Mouse (Mus musculus) cerebellum, adult 9-10 months (tissue): ENCODE data around the gene Slc39a5.

Experiments
- DNase-seq: peaks from one replicate; pipeline ENCODE4 v3.0.0; 2022

The Slc39a5 gene

DNA sequence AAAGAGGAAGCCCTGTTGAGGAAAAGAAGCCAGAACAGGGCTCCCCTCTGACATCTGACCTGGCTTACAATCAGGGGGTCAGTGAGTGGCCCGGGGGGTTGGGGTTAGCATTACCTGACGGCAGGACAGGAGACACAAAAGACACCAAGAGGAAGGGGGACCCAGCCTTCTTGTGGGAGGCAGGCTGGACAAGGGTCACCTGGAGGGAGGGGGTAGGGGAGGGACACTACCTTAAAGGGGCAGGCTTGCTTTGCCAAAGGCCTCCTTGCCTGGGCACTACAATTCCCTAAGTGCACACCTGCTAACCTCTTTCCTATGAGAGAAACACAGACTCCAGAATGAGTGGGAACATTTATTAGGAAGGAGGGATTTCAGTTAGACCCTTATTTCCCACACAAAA, at the start of gene Slc39a5:
Gene Slc39a5 (minus strand): TSS at position 174 of the 400 bp plus-strand sequence.
- no peak for DNase-seq

DNA sequence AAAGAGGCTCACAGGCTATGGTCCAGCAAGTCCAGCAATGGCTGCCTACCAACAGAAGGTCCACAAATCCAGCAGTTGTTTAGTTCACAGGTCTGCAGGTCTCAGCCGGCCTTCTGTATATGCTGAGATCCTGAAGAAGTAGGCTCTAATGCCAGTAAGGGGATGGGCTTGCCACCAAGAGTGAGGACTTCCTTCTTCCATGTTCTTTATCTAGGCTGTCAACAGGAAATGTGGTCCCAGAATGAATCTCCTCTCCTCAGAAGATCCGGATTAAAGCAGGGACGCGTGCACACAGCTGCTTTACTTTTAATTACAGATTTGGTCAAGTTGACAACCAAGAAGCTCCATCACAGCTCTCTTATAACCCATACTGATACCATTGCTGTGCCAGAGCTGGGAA, 44.4 kb upstream of the Slc39a5 start:
- DNase-seq = no peak

DNA sequence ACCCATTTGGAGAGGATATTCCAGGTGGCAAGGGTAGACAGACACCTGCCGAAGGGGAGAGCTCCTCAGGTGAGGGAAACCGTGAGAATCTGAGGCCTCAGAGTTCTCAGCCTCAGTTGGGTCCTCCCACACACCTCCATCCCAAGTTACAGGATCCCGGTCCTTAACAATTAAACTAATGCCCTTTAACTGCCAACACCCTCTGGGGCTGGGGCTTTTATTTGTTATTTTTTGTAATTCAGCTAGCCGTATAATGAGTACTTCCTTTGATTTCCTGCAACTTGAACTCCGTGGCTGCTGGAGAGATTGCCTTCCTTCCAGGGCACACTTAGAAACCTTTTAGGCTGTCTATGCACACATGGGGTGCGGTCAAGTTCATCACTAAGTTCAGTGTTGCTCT, 43.3 kb upstream of the Slc39a5 start:
- DNase-seq = no peak

DNA sequence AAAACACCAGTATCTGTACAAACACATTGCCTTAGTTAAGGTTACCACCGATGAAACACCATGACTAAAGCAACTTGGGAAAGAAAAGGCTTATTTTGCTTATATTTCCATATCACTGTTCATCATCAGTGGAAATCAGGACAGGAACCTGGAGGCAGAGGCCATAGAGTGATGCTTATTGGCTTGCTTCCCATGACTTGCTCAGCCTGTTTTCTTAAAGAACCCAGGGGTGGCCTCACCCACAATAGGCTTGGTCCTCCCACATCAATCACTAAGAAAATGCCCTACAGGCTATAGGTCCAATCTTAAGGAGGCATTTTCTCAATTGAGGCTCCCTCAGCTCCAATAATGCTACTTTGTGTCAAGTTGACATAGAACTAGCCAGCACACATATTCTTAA, 41.7 kb upstream of the Slc39a5 start:
- no peak for DNase-seq

DNA sequence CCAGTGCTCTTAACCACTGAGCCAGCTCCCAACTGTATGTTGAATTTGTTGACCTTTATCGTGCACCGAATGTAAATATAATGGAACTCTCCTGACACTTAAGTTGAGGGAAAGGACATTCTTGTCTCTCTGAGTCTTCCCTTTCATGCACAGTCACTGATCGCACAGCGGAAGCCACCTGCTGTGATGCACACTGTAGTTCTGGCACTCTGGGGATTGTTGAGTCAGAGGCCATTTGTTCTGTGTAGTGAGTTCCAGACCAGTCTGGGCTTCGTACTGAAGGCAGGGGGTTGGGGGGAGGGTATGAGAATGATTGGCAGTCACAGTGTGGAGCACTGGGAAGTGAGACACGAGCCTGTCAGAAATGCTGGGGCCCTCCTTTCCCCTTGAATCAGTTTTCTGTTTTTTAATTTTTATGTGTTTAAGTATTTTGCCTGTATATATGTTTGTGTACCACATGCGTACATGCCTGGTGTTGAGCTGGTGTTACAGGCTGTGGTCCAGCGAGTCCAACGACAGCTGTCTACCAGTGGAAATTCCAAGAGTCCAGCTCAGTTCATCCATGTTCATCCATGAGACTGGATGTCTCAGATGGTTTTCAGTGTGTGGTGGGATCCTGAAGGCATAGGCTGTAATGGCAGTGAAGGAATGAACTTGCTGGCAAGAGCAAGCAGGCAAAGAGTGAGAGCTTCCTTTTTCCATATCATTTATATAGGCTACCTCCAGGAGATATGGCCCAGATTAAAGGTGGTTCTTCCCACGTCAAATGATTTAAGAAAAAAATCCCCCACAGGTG, 40.5 kb upstream of the Slc39a5 start:
- DNase-seq = no peak

DNA sequence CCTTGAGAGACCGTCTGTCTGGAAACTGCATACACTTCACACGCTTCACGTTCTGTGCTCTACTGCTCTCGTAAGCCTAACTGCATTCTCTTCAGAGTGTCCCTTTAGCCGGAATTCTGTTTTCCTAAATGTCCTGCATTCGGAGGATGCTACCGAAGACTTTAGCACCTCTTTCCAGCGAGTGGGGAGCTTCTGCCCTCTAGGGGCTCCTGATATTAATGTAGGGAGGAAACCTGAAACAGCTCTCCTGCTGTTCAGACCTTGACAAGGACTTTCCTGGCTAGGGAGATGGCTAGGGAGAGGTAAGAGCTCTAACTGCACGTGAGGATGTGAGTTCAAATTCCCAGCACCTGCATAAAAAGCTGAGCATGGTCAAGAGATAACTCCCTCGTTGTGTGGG, 39.4 kb upstream of the Slc39a5 start:
- DNase-seq = peak; percentile 67

DNA sequence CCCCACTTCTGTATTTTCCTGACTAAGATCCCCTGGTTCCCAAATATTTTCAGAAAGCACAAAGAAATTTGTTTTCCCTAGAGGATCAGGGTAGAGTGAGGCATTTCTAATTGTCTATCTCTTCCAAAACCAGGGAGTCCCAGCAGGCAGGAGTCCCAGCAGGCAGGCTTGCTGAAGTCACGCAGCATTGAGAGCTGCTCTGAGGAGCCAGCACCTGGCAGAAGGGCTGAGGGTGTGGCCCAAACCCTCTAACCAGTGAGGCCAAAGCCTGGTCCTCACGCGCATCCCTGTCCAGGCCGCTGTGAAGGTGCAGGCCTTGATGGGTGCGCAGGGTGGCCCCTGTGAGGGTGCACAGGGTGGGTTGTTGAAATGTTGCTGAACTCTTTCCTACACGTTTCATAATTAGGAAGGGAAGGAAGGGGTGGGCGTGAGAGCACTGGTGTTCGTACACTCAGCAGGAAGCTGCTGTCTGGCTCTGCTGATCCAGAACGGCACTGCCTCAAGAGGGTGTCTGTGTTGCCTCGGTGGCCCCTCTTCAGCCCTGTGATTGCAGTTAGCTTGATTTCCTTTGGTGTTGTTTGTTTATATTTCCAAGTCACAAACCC, 37.7 kb upstream of the Slc39a5 start:
- DNase-seq = no peak

DNA sequence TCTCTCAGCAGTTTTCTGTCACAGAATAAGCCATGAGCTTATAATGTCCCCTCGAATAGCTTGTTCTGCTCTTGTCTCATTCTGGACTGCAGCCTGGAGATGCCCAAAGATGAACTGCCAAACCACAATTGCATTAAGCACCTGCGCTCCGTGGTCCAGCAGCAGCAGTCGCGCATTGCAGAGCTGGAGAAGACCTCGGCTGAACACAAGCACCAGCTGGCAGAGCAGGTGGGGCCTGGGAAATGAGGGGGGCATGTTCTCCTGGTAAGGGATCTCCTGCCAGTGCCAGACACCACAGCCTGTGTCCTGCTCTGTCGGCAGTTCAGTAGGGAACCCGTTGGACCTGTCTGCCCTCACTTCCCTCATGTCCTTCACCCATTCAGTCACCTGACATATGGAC, 35.3 kb upstream of the Slc39a5 start:
- DNase-seq = peak; percentile 72

DNA sequence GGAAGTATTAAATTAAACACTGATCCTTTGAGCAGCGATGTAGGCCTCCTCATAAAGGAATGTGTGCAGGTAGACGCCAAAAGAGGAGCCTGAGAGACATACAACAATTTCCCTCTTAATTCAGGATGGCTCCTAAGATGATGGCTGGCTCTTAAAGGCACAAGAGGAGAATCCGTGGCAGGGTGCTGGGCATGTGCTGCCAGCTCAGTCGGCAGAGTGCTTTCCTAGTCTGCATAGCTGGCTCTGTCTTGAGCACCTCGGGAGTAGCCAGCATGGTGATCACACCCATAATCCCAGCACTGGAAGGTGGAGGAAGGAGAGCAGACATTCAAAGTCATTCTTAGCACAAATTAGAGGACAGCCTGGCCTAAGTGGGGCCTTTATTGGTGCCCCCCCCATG, 34.8 kb upstream of the Slc39a5 start:
- DNase-seq = peak; percentile 64

DNA sequence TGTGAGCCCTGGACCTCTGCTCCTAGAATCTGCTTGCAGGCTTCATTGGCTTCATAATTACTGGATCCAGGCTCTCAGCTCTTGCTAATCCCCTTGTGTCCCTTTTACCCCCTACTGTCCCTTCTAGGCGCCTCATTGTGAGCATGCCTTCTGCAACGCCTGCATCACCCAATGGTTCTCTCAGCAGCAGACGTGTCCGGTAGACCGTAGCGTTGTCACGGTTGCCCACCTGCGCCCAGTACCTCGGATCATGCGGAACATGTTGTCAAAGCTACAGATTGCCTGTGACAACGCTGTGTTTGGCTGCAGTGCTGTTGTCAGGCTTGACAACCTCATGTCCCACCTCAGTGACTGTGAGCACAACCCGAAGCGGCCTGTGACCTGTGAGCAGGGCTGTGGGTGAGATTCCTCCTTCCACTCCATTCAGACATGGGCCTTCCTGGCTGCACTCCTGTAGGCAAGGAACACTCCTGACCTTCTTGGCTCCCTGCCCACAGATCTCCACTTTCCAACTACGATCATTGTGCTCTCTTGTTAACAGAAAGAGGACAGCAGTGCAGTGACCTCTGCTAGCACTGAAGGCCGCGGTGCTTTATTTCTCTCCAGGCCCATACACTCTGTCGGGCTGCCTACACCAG, 34.3 kb upstream of the Slc39a5 start:
- peak; percentile 82 for DNase-seq

DNA sequence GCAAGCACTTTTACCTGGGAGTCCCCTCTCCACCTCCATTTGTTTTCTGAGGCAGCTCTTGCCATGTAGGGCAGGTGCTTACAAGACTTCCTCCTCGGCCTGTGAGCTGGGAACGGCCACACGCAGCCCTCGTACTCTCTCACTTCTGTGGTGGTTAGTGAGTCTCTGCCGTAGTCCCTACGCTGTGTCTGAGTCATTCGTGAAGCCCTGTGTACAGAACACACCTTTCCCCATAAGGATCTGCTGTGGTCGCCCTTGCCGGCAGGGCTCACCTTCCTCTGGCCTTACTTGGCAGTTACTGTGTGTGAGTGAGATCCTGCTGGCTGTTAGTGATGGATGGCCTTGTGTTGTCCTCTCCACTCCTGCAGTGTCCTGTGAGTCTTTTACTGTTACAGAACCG, 33.7 kb upstream of the Slc39a5 start:
- DNase-seq = no peak

DNA sequence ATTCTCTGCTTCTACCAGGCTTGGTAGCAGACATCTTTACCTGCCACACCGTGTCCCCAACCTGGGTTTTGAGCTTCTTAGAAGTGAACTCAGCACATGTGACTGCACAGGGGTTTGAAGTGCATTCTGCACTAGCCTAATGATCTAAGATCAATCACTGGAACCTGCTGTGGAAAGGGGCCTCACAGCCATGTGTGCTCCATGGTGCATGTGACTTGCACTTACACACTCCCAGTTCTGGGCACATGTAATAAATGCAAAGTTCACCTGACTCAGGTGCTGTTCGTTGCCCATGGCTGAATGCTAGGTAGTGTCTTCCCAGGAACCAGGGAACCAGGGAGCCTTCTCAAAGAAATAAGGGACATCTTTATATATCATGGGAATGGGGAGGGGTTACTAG, 32.4 kb upstream of the Slc39a5 start:
- DNase-seq = no peak

DNA sequence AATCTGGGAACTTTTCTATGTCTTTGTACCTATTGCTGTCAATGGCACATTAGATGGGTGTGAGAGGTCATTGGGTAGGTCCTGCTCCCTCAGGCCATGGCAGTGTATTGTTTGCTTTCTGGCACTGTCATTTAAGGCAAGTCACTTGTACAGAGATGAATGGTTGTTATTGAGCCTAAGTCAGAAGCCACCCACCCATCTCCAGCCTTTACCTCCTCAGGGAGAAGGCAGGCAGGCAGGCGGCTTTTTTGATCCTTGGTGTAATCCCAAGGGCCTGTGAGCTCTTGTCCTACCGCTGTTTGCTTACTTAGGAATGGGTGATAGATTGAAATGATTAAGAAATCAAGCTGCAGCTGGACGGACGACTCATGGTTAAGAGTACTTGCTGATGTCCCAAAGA, 28.4 kb upstream of the Slc39a5 start:
- DNase-seq = no peak

DNA sequence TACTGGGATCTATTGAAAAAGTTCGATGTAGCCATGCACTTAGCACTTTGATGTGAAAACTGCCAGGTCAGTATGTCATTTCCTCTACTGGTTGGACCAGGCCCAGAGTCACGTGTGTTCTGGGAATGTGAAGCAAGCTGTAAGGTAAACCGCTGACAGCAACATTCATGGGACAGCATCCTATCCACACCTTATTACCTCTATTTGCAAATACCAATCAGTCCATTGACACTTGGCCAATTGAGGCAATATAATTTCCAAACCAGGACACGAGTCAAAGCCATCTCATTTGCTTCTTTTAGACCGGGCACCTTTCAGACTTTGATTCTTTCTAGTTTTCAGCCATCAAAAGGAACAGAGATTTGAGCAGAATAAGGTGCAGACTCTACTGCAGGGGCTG, 28.0 kb upstream of the Slc39a5 start:
- DNase-seq = no peak

DNA sequence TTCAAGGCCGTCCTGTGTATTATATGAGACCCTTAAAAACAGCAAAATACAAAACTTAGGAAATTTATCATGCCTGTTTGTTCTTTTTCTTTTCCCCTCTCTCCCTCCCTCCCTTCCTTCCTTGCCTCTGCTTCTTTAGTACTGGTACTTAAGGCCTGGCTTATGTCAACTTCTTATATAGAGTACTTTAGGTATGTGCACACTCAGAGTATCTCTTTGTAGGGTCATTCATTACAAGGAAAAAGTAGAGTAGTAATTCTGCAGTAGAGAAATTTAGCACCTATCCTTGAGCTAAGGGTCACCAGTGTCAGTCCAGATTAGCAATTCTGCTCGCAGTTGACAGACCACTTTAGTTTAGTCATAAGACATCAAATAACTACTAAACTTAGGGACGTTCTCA, 24.2 kb upstream of the Slc39a5 start:
- DNase-seq = no peak

DNA sequence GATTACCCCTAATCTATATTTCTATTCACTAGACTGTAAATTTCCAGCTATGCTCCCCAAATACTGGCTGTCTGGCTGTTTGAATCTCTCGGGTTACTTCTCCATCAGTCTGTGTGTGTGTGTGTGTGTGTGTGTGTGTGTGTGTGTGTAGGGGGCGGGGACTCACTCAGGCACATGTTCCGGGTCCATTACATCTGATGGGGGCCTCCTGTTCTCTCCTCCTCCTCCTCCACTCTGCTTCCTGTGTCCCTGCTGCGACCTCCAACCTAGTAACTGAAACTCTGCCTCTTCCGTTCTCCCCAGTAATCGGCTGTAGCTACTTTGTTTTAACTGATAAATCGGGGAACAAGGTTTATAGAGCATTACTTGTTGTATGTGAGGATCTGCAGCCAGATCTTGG, 23.6 kb upstream of the Slc39a5 start:
- no peak for DNase-seq

DNA sequence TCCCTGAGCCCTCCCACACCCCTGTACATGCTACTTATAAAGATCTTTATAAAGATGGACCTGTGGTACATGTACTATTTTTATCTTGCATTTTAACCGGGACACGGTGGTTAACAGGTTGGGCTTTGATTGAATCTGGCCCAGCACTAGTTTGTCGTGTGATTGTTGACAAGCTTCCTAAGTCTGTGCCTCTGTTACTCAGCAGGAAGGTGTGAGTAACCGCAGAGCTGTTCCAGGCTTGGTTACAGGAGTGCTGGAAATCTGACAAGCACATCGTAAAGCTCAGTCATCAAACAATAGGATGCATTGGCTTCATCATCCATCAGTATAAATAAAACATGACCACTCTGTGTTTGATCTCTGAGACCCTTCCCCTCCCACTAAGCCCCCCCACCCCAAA, 21.4 kb upstream of the Slc39a5 start:
- DNase-seq = no peak

DNA sequence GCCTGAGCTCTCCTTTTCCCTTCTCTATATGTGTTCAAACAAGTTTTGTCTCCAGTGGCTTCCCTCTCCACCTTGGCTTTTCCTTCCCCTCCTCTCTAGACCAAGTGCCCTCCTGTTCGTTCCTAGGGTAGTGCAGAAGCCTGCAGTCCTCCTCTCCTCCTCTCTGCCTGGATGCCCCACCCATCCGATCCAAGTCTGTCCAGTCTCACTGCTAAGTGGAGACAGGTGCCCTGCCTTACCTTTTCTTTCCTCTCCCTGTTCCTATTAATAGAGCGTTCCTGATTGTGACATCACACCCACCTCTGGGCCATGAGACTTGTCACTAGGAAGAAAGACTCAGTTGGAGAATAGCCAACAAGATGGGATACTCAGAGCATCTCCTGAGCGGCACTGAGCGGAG, 13.8 kb upstream of the Slc39a5 start:
- DNase-seq = no peak

DNA sequence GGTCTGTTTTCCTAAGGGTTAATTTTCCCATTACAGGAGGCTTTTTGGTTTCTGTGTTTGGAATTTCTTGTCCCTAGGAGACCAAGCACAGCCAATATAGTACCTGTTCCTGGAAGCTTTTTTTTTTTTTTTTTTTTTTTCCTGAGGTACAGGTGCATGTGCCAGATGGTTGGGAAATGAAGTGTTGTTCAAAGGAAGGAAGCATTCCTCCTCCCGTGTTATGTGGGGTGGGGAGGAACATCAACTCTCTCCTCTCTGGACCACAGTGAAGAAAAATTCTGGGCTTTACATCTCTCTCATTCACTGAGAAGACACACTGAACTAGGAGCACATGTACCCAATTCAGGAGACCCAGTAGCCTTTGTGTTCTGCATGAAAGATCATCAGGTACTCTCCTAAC, 12.0 kb upstream of the Slc39a5 start:
- DNase-seq = no peak

DNA sequence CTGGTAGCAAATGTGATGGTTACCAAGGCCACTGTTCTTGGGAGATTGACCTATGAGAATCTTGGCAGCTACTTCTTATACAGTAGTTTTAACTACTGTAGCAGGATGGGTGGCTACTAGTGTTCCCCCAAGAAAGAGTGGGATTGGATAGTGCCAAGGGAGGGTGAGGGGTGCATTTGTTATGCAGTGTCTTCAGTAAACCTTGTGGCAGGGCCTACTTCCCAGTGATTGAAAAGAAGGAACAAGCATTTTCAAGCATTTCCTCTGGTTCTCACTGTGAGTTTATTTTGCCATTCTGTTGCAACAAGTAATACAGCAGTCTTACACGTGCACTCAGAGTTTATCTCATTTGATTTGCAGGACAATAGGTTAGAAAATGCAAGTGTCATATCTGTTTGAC, 11.5 kb upstream of the Slc39a5 start:
- no peak for DNase-seq

DNA sequence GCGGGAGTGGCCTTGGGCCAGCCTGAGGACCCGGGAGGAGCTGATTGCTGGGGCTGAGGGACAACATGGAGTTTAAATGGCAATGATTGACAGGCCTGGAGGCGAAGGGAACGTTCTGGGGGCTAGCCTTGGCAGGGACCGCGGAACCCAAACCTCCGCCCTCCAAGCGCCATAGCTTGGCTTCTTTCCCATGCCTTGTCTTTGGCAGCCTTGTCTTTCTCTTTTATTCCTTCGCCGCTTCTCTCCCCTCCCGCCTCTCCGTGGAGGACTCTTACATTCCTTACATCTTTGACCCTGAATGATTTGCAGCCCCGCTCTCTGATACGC, 11.0 kb upstream of the Slc39a5 start:
- peak; percentile 65 for DNase-seq

DNA sequence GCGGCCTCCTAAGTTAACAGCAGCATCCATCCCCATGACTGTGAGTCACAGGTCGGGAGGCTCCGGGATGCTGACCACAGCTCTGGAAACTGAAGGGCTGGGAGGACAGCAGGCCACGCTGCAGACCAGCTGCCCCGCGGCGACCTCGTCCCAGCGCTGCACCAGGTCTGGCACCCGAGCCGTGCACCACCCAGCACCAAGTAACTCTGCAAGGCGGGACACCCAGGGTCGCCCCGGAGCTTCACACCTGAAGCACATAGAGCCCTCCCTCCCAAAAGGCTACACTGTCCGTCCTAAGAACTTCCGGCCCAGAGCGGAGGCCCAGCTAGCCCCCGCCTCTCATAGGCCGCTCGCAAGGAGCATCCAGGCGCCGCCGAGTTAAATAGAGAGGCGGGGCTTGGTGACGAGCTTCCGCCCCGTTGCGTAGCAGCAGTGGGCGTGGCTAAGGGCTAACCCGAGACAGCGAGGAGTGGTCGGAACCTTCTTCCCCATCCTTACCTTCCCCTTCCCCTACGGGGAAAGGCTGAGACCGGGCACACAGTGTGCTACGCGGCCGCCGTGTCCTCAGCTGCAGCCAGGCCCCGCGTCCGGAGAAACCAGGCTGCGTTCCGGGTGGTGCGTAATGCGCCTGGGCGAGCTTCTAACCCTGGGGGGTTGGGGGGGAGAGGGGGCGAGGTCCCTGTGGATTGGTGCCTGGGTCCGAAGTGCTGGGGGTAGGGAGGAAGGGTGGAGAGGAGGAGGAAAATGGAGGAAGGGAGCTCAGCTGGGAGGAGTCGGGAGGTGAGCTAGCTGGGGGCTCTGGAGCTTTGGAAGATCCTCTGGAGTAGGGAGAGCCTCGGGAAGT, 10.4 kb upstream of the Slc39a5 start, which contains the start of the genes Nabp2 and Rnf41:
Gene Nabp2 (minus strand): TSS at position 282 of the 844 bp plus-strand sequence.
Gene Rnf41 (plus strand): TSS at position 447 of the 844 bp plus-strand sequence.
- DNase-seq = peak; percentile 95

DNA sequence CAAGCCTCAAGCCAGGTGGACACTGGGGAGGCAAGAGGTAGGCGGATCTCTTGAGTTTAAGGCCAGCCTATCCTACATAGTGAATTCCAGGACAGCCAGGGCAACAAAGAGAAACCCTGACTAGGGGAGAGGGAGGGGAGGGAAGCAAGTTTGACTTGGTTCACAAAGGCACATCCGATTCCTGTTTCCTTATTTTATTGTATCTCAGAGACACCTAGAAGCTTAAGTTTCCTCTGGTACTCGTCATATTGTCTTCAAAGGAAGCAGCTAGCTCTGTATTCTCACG, 9.5 kb upstream of the Slc39a5 start:
- DNase-seq = peak; percentile 44
